Mouse (Mus musculus): Measurements from ENCODE around the gene Hjurp. TPM values are rescaled to one million over a fixed set of nuclear protein-coding genes. Genes with fewer than 3 reads are reported as not detected.
"Not testable (repeated sequence)": the region's sequence is repeated elsewhere in the genome, so short reads cannot be mapped to it uniquely, and the experiment has no call there.

The Hjurp gene
- polyA plus RNA-seq, 3 experiments from 2014 or later, result 37.3 to 97.3 (median 69.6) TPM

DNA sequence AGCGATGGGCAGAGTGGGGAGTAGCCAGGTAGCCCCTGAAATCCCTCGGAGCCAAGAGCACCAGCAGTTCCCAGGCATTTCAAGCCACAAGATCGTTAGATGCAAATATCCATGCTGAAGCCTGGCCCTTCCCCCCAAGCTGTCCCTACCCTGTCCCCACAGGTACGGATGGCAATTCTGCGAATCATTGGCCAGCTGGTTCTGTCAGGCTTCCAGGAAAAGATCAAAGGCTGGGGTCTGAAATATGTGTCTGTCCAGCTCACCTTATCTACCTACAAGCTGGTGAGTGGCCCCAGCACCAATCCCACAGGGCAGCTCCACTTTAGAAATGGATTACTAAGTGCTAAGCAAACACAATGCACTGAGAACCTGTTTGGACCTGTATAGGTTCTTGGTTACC is 40.1 kb downstream of the Hjurp start:
- no peak for ATAC-seq

DNA sequence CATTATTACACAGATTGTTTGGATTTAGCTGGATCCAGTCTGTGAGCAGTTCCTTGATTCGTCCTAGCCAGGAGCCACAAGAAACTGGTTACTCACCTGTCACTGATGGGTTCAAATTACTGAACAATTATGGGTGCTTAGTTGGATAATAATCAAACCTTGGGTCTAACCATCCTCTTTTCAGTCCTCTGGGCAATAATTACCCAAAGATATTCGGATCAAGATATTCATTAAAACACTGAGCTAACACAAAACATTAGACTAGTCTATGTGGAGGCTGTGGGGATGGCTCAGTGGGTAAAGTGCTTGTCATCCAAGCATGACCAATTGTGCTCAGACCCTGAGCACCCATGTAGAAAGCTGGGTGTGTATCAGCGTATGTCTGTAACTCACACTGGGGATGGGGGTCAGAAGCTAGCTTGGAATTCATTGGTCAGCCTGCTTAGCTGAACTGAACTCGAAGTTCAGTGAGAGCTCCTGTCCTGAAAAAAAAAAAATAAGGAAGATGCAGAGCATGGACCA is 41.5 kb downstream of the Hjurp start:
- ATAC-seq, result no peak

DNA sequence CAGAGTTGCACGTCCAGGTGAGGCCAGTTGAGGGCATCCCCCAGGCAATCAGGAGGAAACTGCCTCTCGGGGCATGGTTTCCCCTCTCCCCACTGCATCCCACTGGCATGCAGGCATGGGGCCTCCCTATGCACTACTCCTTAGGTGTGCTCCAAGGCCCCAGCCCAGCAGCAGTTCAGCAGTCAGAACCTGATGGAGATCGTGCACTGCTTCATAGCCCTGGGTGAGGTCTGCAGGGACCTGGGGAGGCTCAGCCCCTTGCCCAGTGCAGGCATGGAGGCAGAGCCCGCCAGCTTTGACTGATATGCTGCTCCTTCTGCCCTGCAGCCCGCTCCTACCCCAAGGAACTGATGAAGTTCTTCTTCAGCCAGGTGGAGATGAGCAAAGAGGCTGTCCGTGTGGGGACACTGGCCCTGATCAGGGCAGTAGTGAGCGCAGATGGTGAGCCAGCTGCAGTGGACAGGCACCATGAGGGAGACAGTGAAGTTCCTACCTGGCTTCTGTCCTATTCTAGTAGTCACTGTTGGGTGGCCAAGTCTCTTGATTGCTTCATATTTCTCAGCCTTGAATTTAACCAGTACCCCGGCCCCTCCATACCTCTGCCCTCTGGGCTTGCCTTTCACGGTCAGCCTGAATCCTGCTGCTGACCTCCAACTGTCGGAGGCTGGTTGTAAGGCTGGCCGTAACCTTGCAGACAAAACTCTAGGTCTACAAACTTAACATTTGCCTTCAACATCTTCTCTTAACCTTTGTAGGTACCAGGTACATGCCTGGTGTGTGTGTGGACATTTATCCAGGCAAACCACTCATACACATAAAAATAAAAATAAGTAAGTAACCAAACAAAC is 42.2 kb downstream of the Hjurp start:
- ATAC-seq, result no peak

DNA sequence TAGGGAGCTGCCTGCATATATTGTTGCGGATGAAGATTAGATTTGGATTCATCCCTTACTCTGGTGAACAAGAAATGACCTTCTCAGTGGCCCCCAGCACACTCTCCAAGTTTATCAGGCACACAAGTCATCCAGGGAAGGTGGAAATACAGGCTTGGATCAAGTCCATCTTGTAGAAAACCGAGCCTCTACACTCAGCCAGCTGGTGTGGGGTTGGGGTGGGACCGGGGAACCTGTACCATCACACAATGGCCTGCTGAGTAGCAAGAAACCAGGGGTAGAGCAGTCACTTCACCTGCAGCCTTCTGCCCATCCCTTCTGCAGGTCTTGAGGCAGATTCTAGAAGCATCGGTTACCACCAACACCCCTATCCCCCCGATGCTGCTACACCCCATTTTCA is 42.8 kb downstream of the Hjurp start:
- no peak for ATAC-seq

DNA sequence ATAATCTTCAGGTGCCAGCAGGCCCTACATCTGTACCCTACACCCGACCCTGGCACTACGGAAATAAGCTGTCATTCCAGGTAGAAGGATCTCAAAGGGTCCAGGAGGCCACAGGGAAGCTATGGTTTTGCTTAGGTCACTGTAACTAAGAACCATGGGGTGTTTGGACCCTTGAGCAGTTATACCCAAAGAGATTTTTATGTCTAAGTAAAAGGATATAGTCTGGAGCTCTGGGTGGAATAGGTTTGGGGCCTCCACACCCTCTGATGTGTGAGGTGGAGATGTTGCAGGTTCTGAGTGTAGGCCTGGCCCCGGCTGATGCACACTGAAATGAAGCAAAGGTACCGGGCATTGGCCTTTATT is 43.2 kb downstream of the Hjurp start:
- no peak for ATAC-seq

DNA sequence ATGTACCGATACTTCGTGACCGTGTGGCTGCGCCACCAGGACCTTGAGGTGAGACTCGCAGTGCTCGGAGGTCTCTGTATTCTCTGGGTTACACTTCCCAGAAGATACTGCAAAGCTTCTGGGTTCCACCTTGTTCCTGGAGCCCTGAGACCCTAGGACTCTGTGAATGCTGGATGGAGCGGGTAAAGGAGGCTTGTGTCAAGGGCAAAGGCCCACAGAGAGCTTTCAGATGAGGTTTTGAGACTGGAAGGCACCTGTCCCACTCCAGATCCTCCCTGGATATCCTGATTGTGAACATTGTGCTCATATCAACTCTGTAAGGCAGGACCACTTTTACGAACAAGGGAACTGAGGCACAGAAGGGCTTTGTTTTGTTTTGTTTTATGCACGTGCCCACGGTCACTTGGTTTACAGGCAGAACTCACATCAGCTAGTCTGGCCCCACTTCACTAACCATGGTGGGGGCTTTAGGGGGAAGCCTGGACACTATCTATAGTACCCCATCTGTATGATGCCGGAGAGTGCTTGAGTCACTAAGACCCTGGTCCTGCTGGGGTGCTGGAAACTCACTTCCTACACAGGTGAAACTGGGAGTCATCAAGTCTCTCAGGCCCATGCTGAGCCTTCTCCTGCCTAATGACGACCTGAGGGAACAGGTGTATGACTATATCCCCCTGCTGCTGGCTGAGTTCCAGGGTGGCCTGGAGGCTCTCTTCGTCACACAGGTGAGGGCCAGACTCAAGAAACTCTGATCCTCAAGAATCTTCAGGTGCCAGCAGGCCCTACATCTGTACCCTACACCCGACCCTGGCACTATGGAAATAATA is 43.8 kb downstream of the Hjurp start:
- no peak for ATAC-seq

DNA sequence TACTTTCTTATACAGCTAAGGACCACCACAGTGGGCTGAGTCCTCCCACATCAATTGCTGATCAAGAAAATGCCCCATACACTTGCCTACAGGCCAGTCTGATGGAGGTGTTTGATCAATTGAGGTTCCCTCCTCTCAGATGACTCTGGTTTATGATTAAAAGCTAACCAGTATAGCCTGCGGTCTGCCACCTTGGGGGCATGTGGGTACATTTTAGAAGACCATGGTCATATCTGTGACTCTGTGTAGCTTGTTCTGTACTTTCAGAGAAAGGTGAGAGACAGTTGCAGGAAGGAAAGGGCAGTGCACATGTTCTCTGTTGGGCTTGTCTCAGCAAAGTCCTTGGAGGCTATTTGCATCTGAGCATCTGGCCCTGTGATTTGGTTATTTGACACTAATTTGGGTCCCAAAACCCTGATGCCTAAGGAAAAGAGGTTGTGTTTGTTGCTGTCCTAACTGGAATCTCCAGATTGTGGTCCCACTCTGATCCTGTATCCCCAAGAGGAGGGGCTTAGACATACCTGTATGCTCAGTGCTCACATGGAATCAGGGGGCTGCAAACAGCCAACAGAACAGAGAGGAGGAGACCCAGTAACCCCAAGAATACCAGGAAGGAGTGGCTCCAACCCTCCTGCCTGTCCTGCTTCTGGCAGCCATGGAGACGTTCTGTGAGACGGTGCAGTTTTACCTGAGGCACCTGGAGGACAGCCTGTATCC is 44.6 kb downstream of the Hjurp start:
- ATAC-seq, result no peak

DNA sequence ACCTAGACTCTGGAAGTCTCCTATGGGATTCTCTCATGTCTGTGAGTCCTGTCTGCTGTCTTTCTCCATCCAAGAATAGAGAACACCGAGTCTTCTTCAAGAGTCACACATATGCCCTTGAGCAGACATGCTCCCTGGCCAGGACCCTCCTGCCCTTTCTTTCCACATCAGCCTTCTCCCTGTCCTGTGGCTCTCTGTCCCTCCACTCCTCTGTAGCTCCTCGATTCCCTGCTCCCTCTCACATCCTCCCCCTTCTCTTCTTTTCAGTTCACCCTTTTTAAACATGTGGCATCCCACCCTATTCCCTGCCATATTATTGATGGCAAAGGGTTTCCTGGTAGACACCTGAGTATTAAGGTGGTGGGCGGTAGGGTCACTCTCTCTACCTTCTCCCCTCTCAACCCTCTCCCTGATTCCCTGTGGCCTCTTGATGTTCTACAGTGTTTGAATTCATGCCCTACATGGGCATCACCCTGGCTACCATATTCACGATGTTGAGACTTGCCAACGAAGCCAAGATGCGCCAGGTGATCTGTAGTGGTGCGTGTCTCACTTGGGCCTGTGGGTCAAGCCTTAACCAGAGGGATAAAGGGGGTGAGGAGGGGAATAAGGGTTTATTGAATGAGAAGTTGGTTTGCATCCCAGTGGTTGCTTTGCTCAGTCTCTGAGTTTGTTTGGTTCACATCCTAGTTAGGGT is 45.5 kb downstream of the Hjurp start:
- ATAC-seq, result no peak

DNA sequence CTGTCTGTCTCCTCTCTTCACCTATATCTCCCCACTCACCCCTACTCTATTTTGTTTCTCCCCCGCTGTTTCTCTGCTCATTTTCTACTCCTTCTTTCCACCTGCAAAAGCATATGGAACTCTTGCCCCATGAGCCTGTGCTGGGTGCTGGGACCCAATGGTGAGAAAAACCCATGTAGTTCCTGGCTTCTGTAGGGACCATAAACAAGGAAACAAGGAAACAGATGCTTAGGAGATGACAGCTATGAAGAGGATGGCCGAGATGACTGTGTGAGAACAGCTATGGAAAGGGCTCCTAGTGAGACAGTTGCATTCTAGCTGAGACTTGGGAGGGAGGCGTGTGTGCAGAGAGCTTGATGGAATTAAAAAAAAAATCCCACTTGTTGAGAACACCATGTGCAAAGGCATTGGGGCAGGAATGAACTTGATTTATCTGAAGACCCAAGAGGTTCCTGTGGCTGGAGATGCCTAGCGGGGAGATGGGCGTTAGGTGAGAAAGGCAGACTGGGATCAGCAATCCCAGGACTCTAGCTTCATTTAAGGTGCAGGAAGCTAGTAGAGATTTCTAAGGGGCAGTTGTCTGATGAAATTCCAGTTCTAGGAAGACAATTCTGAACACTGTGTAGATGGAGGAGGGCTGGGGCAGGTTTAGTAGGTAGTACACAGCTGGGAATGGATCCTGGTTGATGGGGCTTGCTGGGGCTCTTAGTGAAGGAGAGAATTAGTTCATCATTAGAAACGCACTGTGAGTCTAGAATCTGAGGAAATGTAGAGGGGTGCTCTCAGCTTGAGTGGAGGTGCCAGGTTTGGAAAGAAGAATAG is 46.2 kb downstream of the Hjurp start:
- no peak for ATAC-seq

DNA sequence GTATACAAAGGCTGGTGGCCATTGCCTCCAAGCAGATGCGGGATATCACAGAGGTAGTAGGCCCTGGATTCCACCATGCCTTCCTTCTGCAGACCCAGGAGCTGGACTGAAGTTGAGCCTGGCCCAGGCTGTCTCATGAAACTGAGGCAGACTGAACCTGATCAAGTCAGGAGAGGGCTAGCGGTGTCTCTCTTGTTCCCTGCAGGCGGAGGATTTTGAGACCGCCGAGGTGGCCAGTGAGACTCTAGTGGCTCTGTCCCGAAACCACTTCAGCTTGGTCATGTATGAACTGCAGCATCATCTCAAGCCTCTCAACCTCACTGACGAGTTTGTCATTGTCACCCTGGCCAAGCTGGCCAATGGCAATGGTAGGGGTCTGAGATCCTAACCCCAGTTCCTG is 47.0 kb downstream of the Hjurp start:
- ATAC-seq, result no peak

DNA sequence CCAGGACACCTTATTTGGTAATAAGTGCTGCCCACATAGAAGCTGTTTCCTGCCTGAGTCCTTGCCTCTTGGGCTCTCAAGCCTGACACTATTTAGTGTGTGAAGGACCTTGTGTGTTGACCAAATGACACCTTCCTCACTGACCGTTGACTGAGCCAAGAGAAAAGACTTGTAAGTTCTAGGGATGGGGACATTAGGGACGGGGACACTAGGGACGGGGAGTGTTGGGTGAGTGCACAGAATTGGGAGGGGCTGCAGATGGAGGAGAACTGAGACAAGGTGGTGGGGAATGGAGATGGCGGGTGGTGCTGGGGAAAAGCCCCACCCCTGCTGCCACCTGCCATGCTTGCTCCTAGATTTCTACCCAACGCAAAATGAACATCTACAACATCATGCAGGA is 47.4 kb downstream of the Hjurp start:
- no peak for ATAC-seq

DNA sequence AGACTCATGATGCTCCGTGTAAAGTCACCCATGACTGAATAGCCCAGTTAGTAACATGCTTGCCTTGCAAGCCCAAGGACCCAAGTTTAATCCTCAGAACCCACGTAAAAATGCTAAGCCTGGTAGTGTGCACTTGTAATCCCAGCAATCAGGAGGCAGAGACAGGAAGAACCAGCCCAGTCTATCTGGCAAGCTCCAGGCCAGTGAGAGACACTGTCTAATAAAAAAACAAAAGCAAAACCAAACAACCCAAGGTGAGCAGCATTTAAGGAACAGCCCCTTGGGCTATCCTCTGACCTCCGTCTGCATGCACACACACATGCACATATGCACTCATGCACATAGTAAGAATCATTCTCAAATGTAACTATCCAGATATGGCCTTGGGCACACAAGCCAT is 47.9 kb downstream of the Hjurp start:
- no peak for ATAC-seq

DNA sequence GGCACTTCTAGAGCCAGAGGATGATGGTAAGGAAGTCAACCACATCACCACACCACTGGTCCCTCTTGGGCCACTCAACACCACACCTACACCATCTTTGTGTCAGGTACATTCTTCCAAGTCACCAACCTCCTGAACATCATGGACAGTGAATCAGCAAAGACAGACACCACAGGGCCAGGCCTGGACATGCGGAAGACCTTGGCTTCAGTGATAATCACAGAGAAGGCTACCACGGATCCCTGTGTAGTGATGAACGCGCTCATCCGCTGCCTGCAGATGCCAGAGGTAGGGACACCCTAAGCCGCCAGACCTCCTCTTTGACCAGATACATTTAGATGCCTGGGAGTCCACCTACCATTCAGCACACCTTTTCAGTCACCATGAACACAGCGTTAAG is 49.3 kb downstream of the Hjurp start:
- no peak for ATAC-seq

DNA sequence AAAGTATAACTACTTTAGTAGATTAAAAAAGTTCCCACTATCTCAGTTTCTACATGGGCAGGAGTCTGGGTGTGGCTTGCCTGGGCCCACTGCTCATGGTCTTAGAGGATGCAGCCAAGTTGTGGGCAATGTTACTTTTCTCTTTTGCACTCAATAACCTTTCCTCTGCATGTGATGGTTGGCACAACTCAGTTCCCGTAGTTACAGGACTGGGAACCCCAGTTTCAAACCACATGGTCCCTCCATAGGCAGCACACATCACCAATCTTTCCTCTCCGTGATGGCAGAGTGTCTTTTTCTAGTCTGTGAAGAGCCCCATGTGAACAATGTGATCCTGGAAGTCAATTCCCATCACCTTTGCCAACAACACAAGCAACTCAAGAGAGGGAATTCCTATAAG is 50.0 kb downstream of the Hjurp start:
- ATAC-seq, result no peak

DNA sequence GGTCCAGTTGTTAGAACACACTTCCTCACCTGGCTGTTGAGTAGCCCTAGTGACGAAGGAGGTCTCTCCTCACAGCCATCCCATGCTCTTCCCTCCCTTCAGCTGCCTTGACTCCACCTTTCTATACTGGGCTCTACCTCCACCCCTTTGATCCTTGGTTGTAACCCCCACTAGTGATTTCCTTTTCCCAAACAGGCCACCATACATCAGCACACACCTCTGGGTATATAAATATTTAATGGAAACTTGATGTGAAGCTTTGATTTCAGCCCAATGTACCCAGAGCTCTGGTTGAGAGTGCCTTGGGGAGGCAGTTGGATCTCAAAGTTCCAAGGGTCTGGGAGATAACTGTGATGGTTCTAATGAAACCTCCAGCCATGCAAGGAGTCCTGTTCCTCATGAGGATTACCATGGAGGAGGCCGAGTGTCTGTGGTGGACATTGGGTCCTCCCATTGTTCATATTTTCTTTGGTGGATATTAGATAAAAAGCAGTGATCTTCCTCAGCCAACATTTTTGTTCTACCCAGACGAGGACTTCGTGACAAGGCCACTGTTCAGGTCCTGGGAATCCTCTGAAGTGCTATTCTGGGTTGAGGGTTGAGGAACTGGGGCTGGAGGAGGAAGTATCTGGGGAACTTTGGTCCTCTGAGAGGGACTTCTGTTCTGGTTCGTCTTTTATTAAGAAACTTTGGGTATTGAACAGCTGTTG is 50.6 kb downstream of the Hjurp start, which contains the start of gene Mroh2a:
Gene Mroh2a (plus strand): TSS at position 317 of the 710 bp plus-strand sequence.
- no peak for ATAC-seq

DNA sequence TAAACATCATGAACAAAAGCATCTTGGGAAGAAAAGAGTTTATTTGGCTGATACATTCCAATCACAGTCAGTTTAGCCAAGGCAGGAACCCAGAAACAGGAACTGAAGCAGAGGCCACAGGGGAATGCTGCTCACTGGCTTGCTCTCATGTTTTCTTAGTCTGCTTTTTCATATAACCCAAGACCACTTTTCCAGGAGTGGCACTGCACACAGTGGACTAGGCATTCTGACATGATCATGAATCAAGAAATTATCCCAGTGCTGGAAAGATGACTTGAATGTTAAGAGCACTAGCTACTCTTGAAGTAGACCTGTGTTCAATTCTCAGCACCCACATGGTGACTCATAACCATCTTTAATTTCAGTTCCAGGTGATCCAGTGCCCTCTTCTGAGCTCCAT is 51.7 kb downstream of the Hjurp start:
- ATAC-seq, result no peak

DNA sequence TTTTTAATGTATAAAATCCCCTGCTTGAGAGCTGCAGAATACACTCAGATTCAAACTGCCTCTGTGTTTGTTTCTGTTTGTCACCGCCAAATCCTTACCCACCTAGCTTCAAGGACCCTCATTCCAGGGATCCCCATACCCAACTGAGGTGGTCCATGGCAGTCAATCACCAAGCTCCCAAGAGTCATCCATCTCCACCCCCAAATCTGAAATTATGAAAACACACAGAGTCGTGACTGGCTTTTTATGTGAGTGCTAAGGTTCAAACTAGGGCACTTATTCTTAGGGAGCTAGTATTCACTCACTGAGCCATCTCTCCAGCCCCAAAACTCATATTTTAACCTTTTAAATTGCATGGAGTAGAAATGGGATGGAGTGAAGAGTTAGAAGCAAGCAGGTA is 52.1 kb downstream of the Hjurp start:
- ATAC-seq, result not testable (repeated sequence)

DNA sequence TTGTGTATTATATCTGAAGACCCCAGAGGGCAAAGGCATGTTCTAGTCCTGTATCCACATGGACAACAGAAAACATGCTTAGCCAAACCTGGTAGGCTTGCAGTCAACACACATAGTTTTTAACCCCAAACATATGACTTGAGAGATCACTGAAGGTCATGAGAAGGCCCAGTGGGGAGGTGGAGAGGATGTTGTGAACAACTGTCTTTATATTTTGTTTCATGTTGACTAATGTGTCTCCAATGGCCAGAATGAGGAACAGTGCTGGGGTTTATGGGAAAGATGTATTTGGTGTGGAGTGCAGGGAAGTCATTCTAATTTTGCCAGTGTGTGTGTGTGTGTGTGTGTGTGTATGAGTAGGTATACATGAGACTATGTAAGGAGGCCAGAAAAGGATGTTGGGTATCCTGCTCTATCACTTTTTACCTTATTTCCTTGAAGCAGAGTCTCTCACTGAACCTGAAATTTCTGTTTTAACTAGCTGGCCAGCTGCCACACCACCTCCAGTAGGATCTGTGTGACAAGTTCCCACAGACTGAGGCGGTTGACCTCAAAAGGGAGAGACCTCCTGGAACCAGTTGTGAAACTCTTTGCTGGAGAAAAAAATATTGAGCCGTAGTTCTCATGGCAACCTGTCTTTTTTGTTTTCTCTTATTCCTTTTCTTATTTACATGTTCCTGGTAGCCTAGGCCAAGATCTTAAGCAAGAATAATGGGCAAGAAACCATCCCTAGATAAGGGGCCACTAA is 53.2 kb downstream of the Hjurp start:
- ATAC-seq, result no peak

DNA sequence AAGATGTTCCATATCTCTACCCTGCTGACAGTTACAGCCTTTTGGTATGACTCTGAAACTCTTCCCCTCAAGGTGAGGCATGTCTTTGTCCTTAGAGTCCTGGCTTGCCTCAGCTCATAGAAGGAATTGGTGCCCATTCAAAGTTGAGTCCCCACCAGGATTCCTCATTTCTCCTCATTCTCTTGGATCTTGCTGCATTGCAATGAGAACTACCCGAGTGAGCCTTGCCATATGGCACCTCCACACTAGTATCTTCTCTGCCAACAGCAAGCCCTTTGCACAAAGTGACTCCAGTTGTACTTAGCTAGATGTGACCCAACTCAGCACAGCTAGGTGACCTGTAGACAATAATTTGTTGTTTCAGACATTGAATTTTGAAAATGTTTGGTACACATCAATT is 53.8 kb downstream of the Hjurp start:
- no peak for ATAC-seq

DNA sequence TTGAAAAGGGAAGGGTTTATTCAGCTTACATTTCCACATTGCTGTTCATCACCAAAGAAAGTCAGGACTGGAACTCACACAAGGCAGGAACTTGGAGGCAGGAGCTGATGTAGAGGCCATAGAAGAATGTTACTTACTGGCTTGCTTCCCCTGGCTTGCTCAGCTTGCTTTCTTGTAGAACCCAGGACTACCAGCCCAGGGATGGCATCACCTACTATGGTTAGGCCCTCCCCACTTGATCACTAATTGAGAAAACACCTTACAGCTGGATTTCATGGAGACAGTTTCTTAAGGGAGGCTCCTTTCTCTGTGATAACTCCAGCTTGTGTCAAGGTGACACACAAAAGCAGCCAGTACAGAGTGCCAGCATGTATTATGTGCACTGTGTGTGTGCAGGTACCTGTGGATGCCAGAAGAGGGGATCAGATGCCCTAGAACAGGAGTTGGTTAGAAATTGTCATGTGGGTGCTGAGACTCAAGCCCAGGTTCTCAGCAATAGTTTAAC is 54.4 kb downstream of the Hjurp start:
- not testable (repeated sequence) for ATAC-seq

Measured in inflammation-experienced regulatory T-cells, adult 6 months (primary cell).